Mouse (Mus musculus): Measurements from ENCODE around the gene H2-DMa. TPM values are rescaled to one million over a fixed set of nuclear protein-coding genes. Genes with fewer than 3 reads are reported as not detected.

H2-DMa gene
- polyA plus RNA-seq, 1 experiment from 2014 or later: 13.8 TPM

- H3K4me1 ChIP-seq (ENCODE audit: control insufficient read depth, insufficient read depth, low read length): no peaks in the 10 kb centered on the region
- no peaks in the 10 kb centered on the region for H3K36me3 ChIP-seq (ENCODE audit: control insufficient read depth, insufficient read depth)
- H3K9ac ChIP-seq (ENCODE audit: low read length): no peak within 1 kb of the TSS
- H3K9me3 ChIP-seq (replicated peaks; ENCODE audit: control insufficient read depth, low read length): no peaks in the 10 kb centered on the region
- no peak for ATAC-seq (replicated peaks; ENCODE audit: extremely low read depth, insufficient read depth, low FRiP score)
- no peaks in the 10 kb centered on the region; the same call in 1 of the 2 replicates for H3K27me3 ChIP-seq (ENCODE audit: control insufficient read depth, insufficient read depth, low read length)
- H3K27ac ChIP-seq (ENCODE audit: low read length): no peak within 1 kb of the TSS
- 53% methylated on average over 4 of the region's 4 CpGs for WGBS
- no peak within 1 kb of the TSS for H3K4me2 ChIP-seq (ENCODE audit: low read depth, low read length)
- no peak within 1 kb of the TSS for H3K4me3 ChIP-seq (ENCODE audit: low read length)
These were observed 33.6 kb downstream of the H2-DMa start, which contains the start of gene H2-DMb1 for GRCm38 (mm10) chr17:34152923-34153322. Gene H2-DMb1, plus strand, starts transcription at chr17:34153072.

- Histone ChIP-seq H3K36me3 (ENCODE audit: control insufficient read depth, insufficient read depth) (no peaks in the 10 kb centered on the region), H3K9ac (ENCODE audit: low read length) (no peak overlapping the region), H3K4me2 (ENCODE audit: low read depth, low read length) (no peak overlapping the region), H3K27me3 (ENCODE audit: control insufficient read depth, insufficient read depth, low read length) (no peaks in the 10 kb centered on the region; the same call in 1 of the 2 replicates), H3K9me3 (replicated peaks; ENCODE audit: control insufficient read depth, low read length) (no peaks in the 10 kb centered on the region), H3K4me3 (ENCODE audit: low read length) (no peak overlapping the region), H3K4me1 (ENCODE audit: control insufficient read depth, insufficient read depth, low read length) (no peaks in the 10 kb centered on the region), H3K27ac (ENCODE audit: low read length) (no peak overlapping the region)
- 46% methylated on average over 5 of the region's 5 CpGs for WGBS
- no peak for ATAC-seq (replicated peaks; ENCODE audit: extremely low read depth, insufficient read depth, low FRiP score)
These were observed 36.2 kb downstream of the H2-DMa start for GRCm38 (mm10) chr17:34155534-34155933.

GRCm38 (mm10) chr17:34164202-34164895, 45.0 kb downstream of the H2-DMa start:
- no peak overlapping the region for H3K4me2 ChIP-seq (ENCODE audit: low read depth, low read length)
- H3K4me1 ChIP-seq (ENCODE audit: control insufficient read depth, insufficient read depth, low read length): no peaks in the 10 kb centered on the region
- no peak overlapping the region for H3K27ac ChIP-seq (ENCODE audit: low read length)
- no peak for ATAC-seq (replicated peaks; ENCODE audit: extremely low read depth, insufficient read depth, low FRiP score)
- no peaks in the 10 kb centered on the region for H3K27me3 ChIP-seq (ENCODE audit: control insufficient read depth, insufficient read depth, low read length)
- no peaks in the 10 kb centered on the region for H3K36me3 ChIP-seq (ENCODE audit: control insufficient read depth, insufficient read depth)
- H3K9me3 ChIP-seq (replicated peaks; ENCODE audit: control insufficient read depth, low read length): peaks cover 11% of the 10 kb centered on the region
- 35% methylated on average over 9 of the region's 9 CpGs for WGBS
- no peak overlapping the region for H3K9ac ChIP-seq (ENCODE audit: low read length)
- H3K4me3 ChIP-seq (ENCODE audit: low read length): no peak overlapping the region

GRCm38 (mm10) chr17:34165033-34165730, 45.8 kb downstream of the H2-DMa start:
- Histone ChIP-seq H3K4me3 (ENCODE audit: low read length) (no peak overlapping the region), H3K4me1 (ENCODE audit: control insufficient read depth, insufficient read depth, low read length) (no peaks in the 10 kb centered on the region), H3K9me3 (replicated peaks; ENCODE audit: control insufficient read depth, low read length) (peaks cover 11% of the 10 kb centered on the region), H3K4me2 (ENCODE audit: low read depth, low read length) (no peak overlapping the region), H3K27ac (ENCODE audit: low read length) (no peak overlapping the region), H3K27me3 (ENCODE audit: control insufficient read depth, insufficient read depth, low read length) (no peaks in the 10 kb centered on the region), H3K9ac (ENCODE audit: low read length) (no peak overlapping the region), H3K36me3 (ENCODE audit: control insufficient read depth, insufficient read depth) (no peaks in the 10 kb centered on the region)
- WGBS: 63% methylated on average over 6 of the region's 6 CpGs
- ATAC-seq (replicated peaks; ENCODE audit: extremely low read depth, insufficient read depth, low FRiP score): no peak

- Histone ChIP-seq H3K4me3 (ENCODE audit: low read length) (no peak overlapping the region), H3K4me1 (ENCODE audit: control insufficient read depth, insufficient read depth, low read length) (no peaks in the 10 kb centered on the region), H3K9me3 (replicated peaks; ENCODE audit: control insufficient read depth, low read length) (peaks cover 9% of the 10 kb centered on the region), H3K27ac (ENCODE audit: low read length) (no peak overlapping the region), H3K4me2 (ENCODE audit: low read depth, low read length) (no peak overlapping the region), H3K9ac (ENCODE audit: low read length) (no peak overlapping the region), H3K27me3 (ENCODE audit: control insufficient read depth, insufficient read depth, low read length) (no peaks in the 10 kb centered on the region; the same call in 1 of the 2 replicates), H3K36me3 (ENCODE audit: control insufficient read depth, insufficient read depth) (no peaks in the 10 kb centered on the region)
- WGBS: 0% methylated on average over 2 of the region's 2 CpGs
- no peak for ATAC-seq (replicated peaks; ENCODE audit: extremely low read depth, insufficient read depth, low FRiP score)
These were observed 49.9 kb downstream of the H2-DMa start for GRCm38 (mm10) chr17:34169279-34169678.

GRCm38 (mm10) chr17:34170487-34170876, 51.1 kb downstream of the H2-DMa start:
- ATAC-seq (replicated peaks; ENCODE audit: extremely low read depth, insufficient read depth, low FRiP score): no peak
- WGBS: 13% methylated on average over 4 of the region's 4 CpGs
- H3K4me1 ChIP-seq (ENCODE audit: control insufficient read depth, insufficient read depth, low read length): no peaks in the 10 kb centered on the region

GRCm38 (mm10) chr17:34170877-34171498, 51.6 kb downstream of the H2-DMa start:
- H3K9ac ChIP-seq (ENCODE audit: low read length): no peak overlapping the region
- ATAC-seq (replicated peaks; ENCODE audit: extremely low read depth, insufficient read depth, low FRiP score): no peak; the same call in 1 of the 2 replicates
- H3K27me3 ChIP-seq (ENCODE audit: control insufficient read depth, insufficient read depth, low read length): no peaks in the 10 kb centered on the region; the same call in 1 of the 2 replicates
- peaks cover 4% of the 10 kb centered on the region for H3K9me3 ChIP-seq (replicated peaks; ENCODE audit: control insufficient read depth, low read length)
- no peak overlapping the region for H3K27ac ChIP-seq (ENCODE audit: low read length)
- H3K36me3 ChIP-seq (ENCODE audit: control insufficient read depth, insufficient read depth): no peaks in the 10 kb centered on the region
- peak overlapping the region; percentile 33; the same call in 1 of the 2 replicates for H3K4me2 ChIP-seq (ENCODE audit: low read depth, low read length)
- 35% methylated on average over 13 of the region's 13 CpGs for WGBS
- H3K4me3 ChIP-seq (ENCODE audit: low read length): no peak overlapping the region
- H3K4me1 ChIP-seq (ENCODE audit: control insufficient read depth, insufficient read depth, low read length): no peaks in the 10 kb centered on the region

More at GRCm38 (mm10) chr17:34170487-34170876, 51.1 kb downstream of the H2-DMa start:
- no peak overlapping the region for H3K9ac ChIP-seq (ENCODE audit: low read length)
- H3K9me3 ChIP-seq (replicated peaks; ENCODE audit: control insufficient read depth, low read length): peaks cover 8% of the 10 kb centered on the region
- H3K27me3 ChIP-seq (ENCODE audit: control insufficient read depth, insufficient read depth, low read length): no peaks in the 10 kb centered on the region; the same call in 1 of the 2 replicates
- no peaks in the 10 kb centered on the region for H3K36me3 ChIP-seq (ENCODE audit: control insufficient read depth, insufficient read depth)
- H3K4me2 ChIP-seq (ENCODE audit: low read depth, low read length): no peak overlapping the region
- H3K4me3 ChIP-seq (ENCODE audit: low read length): no peak overlapping the region
- H3K27ac ChIP-seq (ENCODE audit: low read length): no peak overlapping the region

GRCm38 (mm10) chr17:34172528-34172927, 53.2 kb downstream of the H2-DMa start:
- Histone ChIP-seq H3K9me3 (replicated peaks; ENCODE audit: control insufficient read depth, low read length) (peaks cover 12% of the 10 kb centered on the region), H3K4me2 (ENCODE audit: low read depth, low read length) (no peak overlapping the region), H3K4me3 (ENCODE audit: low read length) (no peak overlapping the region), H3K27ac (ENCODE audit: low read length) (no peak overlapping the region), H3K36me3 (ENCODE audit: control insufficient read depth, insufficient read depth) (no peaks in the 10 kb centered on the region), H3K4me1 (ENCODE audit: control insufficient read depth, insufficient read depth, low read length) (no peaks in the 10 kb centered on the region), H3K9ac (ENCODE audit: low read length) (no peak overlapping the region), H3K27me3 (ENCODE audit: control insufficient read depth, insufficient read depth, low read length) (no peaks in the 10 kb centered on the region; the same call in 1 of the 2 replicates)
- 94% methylated on average over 5 of the region's 5 CpGs for WGBS
- ATAC-seq (replicated peaks; ENCODE audit: extremely low read depth, insufficient read depth, low FRiP score): no peak

GRCm38 (mm10) chr17:34174075-34174474, 54.7 kb downstream of the H2-DMa start:
- Histone ChIP-seq H3K9ac (ENCODE audit: low read length) (no peak overlapping the region), H3K4me2 (ENCODE audit: low read depth, low read length) (no peak overlapping the region), H3K4me1 (ENCODE audit: control insufficient read depth, insufficient read depth, low read length) (no peaks in the 10 kb centered on the region), H3K36me3 (ENCODE audit: control insufficient read depth, insufficient read depth) (no peaks in the 10 kb centered on the region), H3K9me3 (replicated peaks; ENCODE audit: control insufficient read depth, low read length) (peaks cover 12% of the 10 kb centered on the region), H3K27ac (ENCODE audit: low read length) (no peak overlapping the region), H3K27me3 (ENCODE audit: control insufficient read depth, insufficient read depth, low read length) (no peaks in the 10 kb centered on the region; the same call in 1 of the 2 replicates), H3K4me3 (ENCODE audit: low read length) (no peak overlapping the region)
- 48% methylated on average over 1 of the region's 1 CpGs for WGBS
- no peak for ATAC-seq (replicated peaks; ENCODE audit: extremely low read depth, insufficient read depth, low FRiP score)

Measured in heart, embryonic 16.5 days (tissue).